Mouse (Mus musculus): ENCODE measurements at regions not wholly inside any gene's neighbourhood (a gene's known extent, or its start where the extent isn't known, plus 50 kb on each side); places are given as distances from the start of the nearest gene placed in this dataset.

DNA sequence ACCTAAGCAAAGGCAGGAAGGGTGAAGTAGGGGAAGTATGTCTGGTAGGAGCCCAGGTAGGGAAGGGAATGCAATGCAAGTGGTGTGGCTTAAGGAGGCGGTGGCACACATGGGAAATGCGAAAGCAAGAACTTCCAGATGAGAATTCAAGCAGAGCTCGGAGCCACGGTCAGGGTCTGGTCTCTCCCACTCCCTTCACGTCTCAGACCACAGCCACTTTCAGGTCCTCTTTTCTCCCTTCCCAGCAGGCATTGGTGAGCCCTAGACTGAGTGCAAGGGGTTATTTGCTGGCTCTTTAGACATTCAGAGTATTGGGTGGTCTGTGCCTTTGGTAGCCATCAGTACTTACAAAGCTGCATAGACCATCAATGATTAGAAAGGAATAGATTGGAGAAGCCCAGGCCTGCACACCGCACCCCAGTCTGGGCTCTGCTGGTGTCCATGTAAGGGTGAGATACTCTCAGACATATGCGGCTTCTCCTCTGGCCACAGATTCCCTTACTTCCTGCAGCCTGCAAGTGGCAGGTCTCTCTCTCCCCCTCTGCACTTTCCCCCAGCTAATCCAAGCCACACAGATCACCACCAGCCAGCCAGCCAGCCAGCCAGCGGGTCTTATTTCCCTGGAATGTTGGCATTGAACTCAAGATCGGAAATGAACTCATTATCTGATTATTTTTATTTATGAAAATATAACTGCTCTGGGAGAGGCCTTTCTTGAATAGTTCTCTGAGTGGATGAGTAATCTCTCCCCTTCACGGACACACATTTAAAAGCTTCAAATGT lies 113.6 kb downstream of the Zfp36l2 start:
- DNase-seq (ENCODE audit: low spot score in 2 of 2): no peak

DNA sequence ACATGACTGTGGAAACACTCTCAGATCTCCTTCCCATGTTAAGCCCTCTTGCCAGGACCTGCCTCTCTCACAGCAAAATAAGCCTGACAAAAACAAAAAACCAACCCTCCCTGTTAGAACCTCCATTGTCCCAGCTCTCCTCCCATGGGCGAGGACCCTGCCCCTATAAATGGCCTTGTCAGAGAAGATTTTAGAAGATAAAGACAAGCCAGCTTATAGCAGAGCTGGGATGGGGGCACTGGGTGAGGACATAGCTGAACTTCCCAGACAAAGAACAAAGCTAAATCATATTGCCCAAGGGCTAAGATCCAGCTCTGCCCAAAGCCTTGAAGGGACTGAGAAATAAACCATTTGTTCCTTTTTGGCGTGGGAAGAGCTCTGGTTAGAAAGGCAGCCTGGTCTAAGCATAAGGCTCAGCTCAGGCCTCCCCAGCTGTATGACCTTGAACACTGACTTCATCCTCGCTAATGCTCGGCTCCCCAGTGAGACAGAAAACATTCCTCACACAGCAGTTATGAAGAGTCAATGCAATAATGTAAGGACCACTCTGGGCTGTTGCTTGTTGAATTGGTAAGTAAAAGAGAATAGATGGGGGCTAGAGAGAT lies 115.2 kb downstream of the Zfp36l2 start:
- DNase-seq (ENCODE audit: low spot score in 2 of 2): no peak

DNA sequence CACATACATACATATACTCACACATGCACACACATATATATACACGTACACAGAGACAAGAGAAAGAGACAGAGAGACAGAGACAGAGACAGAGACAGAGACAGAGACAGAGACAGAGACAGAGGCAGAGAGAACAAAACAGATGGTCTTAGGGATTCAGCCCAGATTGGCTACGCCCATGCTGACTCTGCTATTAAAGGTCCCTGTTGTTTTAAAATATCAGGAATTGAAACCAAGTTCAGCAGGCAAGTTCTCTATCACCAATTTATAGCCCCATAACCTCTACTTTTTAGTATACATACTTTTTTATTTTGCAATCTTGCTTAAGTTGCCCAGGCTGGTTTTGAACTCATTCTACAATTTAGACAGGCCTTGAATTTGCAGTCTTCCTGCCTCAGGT lies 115.9 kb downstream of the Zfp36l2 start:
- no peak for DNase-seq (ENCODE audit: low spot score in 2 of 2)

DNA sequence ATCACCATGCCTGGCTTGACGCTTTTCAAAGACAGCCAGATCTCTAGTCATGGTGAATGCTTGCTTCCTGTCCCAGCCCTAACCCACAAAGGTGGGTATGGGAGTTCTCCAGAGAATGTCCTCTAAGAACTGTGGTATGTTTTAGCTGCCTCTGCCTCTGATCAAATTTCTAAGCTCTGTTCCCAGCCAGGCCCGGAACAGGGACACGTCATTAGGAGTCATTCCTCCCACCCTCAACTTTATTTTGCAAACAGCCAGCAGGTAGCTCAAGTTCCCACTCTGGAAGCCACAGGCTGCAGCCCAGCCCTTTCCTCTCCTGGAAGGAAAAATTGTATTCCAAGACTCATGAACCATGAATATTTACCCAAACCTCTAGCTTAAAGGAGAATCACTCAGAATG lies 117.2 kb downstream of the Zfp36l2 start:
- DNase-seq (ENCODE audit: low spot score in 2 of 2): no peak

DNA sequence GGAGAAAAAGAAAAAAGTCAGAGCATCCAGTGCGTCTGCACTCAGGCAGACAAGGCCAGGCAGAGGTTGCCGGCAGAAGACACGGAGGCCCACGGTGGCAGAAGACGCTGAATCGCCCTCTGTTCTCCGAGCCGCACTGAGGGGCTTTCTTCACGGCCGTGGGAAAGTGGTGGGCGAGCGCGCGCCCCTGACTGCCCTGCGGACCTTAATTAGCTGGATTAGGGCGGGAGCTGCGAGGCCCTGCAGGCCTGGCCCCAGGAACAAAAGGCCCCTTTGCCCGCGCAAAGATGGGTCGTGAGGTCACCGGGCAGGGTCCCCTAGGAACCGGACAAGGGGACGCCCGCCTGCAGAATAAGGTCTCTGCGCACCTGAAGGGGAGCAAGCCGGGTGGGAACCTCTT lies 120.6 kb downstream of the Zfp36l2 start:
- no peak for DNase-seq (ENCODE audit: low spot score in 2 of 2)

DNA sequence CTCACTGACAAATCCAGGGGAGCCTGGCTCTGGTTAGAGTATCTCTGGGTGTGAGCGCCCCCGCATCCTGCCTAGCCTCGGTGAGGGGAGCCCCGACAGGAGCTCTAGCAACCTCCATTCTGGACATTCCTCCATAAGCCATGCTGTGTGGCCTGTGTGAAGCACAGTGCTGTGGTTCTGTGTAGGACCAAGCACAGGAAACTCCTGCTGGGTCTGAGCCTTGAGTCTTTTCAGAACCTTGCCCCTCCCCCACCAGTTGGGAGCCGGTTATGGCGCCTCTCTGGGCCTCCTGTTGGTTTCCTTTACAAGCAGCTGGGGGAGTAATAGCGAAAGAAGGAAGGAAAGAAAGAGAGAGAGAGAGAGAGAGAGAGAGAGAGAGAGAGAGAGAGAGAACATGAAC lies 124.0 kb downstream of the Zfp36l2 start:
- DNase-seq (ENCODE audit: low spot score in 2 of 2): no peak

DNA sequence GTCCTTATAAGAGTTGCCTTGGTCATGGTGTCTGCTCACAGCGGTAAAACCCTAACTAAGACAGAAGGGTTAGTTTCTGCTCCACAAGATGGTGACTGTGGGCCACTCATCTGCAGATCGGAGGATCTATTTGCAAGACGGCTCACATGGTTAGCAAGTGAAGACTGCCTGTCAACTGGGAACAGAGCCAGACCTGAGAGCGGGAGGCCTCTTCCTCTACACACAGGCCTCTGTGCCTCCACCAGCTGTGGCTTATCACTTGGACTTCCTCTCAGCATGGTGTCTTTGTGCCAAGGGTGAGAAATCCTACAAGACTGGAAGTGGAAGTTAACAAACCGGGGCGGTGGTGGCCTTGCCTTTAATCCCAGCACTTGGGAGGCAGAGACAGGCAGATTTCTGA lies 126.1 kb downstream of the Zfp36l2 start:
- no peak for DNase-seq (ENCODE audit: low spot score in 2 of 2)

DNA sequence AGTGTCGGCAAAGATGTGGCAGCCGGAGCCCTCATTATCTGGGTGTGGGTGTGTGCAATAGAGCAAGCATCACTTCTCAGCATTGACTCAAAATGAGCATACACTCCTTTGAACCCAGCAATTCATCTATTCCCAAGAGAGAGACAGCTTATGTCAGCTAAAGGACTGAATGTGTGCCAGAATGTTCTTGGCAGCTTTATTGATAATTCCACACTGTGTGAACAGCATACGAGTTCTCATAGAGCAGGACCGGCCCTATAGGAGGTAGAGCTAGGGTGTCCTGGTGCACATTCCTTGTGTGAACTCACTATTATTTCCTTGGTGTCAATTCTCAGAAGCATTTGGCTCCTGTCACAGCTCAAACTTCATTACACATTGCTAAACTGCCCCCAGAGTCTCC lies 131.3 kb downstream of the Zfp36l2 start:
- no peak for DNase-seq (ENCODE audit: low spot score in 2 of 2)

DNA sequence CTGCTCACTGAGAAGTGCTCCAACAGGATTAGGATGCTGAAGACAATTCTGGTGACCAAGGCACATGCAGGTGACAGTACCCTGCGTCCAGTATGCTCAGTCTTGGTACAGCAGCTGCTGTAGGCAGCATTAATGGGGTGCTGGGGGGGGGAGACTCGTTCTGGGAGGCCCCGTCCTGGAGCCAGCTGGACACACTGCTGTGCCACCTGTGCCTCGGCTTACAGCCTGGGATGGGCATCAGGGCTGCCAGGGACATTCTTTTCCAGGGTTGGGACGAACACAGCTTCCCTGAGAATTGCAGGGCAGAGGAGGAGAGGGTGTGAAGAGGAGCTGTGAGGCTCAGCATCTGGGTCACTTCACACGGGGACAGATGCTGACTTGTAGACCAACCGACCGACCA lies 135.3 kb downstream of the Zfp36l2 start:
- no peak for DNase-seq (ENCODE audit: low spot score in 2 of 2)

DNA sequence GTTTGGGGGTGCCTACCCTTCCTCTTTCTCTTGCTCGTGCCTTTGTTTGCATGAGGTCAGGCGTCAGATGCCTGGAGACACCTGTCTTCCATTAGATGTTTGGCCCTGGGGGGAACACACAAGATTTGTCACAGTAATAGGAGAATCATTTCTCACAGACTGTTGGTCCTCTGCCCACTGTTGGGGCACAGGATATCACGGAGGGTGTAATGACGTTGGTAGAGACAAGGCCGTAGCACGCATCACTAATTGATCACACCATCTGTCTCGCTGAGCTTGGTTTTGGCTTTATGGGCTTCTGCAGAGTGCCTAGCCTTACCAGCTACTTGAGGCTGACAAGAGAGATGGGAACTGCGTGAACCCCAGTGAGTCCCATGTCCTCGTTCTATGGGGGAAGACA lies 136.5 kb downstream of the Zfp36l2 start:
- DNase-seq (ENCODE audit: low spot score in 2 of 2): no peak

DNA sequence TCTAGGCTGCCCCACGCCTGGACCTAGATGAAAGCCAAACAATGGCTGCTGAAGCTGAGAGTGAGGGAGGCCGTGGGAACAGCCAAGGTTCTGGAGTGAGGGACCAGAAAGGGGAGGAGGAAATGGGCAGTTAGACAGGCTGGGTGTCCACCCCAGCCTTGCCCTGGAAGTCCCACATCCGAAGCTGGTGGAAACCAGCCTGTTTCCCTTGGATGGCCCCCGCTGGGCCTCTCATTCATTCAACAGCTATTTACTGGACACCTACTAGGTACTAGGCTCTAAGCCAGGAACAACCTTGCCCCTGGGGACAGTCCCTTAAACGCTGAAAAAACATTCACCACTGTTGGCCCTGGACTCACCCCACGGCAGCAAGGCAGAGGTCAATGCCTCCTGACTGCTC lies 139.2 kb downstream of the Zfp36l2 start:
- DNase-seq (ENCODE audit: low spot score in 2 of 2): no peak

DNA sequence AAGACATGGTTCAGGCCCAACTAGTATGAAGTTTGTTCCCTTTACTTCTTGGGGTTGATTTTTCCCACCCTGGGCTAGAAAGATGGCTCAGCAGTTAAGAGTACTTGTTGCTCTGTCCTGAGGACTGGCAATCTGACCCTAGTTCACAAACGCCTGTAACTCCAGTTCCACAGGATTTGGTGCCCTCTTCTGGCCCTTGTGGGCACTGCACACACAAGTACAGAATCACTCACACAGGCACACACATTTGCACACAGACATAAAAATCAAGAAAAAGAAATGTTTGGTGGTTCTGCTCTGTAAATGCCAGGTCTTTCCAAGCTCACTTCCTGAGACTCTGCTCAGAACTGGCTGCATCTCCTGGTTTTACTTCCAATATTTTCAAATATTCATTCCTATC lies 140.2 kb downstream of the Zfp36l2 start:
- DNase-seq (ENCODE audit: low spot score in 2 of 2): no peak

DNA sequence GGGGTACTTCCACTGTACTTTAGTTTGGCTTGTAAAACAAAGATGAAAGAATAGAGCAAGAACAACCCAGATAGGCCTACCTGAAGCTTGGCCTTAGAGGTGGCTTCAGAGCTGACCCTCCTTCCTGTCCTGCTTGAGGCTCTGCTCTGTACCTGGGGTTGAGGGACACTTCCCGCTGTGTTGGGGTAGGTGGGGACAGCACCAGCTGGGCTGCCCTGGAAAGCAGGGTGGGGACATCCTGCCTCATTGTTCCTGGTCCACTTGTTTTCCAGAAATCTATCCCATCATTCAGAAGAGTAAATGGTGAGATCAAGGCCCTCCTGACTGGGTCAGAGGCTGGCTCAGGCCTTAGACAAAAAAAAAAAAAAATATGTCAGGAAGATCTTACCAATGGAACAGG lies 141.9 kb downstream of the Zfp36l2 start:
- DNase-seq (ENCODE audit: low spot score in 2 of 2): no peak

DNA sequence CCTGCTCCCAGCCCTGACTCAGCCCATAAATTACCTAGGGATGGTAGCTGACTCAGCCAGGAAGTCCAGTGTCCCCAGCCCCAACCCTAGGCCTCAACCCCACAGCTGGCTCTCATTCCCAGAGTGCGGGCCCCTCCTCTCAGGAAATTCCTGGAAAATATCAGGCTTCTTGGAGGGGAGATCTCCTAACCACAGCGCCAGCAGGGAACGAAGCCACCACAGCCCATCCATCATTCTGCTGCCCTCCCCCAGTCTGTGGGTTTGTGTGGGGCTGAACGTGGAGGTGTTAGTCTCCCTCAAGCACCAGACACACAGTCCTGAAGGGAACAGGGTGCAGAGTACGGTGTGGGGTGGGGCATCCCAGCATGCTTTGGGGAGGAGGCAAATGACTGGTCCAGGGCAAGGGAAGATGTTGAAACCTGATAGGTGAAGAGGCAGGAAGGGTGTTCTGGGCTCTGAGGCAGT lies 143.2 kb downstream of the Zfp36l2 start:
- no peak for DNase-seq (ENCODE audit: low spot score in 2 of 2)

DNA sequence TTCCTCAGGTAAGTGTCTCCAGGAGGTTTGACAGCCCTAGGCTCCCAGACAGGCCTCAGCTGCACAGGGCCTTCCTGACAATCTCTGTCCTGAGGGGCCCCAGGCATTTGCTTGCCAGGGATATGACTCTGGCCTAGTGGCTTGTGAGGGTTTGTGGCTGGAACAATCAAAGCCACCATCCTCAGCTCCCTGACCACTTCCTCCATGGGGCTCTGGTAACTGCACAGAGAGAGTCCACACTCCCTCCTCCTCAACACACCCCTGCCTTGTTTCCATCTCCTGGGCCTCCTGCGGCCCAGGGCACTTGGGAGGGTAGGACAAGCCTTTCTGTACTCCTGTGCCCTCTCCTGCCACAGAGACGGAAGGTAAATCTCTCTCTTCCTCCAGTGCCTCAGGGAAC lies 144.6 kb downstream of the Zfp36l2 start:
- no peak for DNase-seq (ENCODE audit: low spot score in 2 of 2)

DNA sequence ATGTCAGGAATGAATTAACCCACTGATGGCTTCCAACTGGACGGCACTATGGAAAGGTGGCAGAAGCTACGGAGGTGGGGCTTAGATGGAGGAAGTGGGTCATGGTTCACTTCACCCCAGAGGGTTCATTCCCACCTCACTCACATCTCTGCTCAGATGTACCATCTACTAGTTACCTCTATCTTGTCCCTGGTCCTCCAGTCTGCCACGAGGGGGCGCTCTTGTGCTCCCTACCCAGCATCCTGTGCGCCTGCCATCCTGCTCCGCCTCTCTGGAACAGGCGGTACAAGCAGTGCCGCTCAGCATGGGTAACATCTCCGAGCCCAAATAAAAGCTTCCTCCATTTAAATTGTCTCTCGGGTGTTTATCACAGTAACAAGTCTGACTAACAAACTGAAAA lies 148.3 kb downstream of the Zfp36l2 start:
- no peak for DNase-seq (ENCODE audit: low spot score in 2 of 2)

DNA sequence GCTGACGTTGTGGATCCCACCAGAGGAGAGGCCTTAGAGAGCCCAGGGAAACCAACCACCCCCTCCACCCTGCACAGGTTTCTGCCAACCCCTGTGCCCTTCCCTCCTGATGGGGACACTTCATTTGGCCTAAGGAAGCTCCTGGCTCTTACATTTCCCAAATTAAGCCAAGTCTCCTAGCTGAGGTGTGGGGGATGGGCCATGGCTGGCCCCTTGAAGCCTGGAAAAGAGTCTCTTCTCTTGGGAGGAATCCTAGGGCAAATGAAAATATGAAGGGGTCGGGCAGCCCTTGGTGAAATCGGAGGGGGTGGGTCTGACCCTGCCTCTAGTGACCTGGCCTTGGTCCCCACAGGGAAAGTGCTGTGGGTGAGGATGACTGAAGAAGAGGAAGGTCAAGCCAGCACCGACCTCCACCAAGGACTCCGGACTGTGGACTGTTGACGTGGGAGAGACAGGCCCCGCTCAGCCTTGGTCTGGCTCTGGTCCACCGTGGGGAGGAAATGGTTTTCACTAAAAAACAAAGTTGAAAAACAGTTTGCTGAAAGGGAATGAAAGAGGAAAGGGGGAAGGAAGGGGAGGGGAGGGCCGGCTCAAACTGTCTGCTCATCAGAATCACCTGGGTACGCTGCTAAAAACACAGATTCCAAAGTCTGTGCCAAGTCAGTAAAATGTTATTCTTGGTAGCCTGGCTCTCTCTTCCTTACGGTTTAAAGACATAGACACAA lies 150.0 kb downstream of the Zfp36l2 start:
- no peak for DNase-seq (ENCODE audit: low spot score in 2 of 2)

DNA sequence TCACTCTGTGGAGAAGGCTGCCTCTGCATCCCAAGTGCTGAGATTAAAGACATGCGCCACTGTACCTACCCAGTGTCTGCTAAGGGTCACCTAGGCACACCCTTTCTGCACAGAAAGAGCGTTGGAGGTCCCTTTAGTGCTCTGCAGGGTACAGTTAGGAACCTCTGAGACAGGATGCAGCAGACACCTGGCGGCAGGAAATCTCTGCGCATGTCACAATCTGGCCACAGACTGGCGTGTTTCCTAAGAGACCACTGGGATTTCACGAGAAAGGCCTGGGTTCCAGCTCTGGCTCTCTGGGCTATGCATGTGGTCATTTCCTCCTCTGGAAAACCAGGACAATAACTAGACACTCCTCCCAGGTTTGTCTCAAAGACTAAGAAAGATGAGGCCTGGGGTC lies 151.7 kb downstream of the Zfp36l2 start:
- DNase-seq (ENCODE audit: low spot score in 2 of 2): no peak

DNA sequence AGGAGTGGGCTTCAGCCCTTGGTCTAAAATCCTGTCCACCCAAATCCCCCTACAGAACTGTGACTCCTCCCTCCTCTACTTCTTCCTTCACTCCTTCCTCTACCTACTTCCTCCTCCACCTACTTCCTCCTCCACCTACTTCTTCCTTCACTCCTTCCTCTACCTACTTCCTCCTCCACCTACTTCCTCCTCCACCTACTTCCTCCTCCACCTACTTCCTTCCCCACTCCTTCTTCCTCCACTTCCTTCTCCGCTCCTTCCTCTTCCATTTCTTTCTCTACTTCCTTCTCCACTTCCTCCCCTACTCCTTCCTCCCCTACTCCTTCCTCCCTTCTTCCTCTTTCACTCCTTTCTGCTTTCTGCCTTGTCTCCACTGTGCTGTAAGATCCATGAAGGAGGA lies 152.9 kb downstream of the Zfp36l2 start:
- DNase-seq (ENCODE audit: low spot score in 2 of 2): no peak

DNA sequence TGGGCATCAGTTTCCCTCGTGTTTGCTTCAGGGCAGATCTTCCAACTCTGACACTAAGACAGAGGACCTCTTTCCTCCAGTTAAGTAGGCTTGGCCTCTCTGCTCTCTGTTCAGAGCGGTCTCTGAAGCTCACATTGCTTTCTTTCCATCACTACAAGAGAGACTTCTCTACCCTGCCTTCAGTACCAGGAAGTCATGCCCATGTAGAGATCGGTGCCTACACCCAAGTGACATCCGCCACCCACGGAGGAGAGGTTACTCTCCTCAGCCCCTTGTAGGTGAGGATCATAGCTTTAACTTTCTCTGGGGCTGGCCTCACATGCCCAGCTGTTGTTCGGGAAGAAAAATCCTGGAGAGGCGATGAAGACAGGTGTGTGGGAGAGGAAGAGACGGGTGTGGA lies 155.3 kb downstream of the Zfp36l2 start:
- DNase-seq (ENCODE audit: low spot score in 2 of 2): no peak

DNA sequence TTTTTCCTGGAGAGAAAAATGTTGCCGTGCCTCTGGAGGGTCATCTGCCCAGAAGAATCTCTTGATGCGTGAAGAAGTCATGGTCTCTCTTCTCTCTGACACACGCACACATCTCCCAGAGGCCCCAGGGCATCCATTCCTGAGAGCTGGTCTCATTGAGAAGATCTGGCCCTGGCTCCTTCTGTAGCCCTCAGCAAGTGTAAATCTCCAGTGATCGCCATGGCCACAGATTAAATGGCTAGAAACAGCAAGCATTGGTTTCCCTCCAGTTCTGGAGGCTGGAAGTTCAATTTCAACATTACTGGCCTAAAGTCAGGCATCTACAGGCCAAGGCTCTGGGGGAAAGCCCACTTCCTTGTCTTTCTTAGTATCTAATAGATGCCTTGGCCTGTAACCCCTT lies 155.9 kb downstream of the Zfp36l2 start:
- DNase-seq (ENCODE audit: low spot score in 2 of 2): no peak

DNA sequence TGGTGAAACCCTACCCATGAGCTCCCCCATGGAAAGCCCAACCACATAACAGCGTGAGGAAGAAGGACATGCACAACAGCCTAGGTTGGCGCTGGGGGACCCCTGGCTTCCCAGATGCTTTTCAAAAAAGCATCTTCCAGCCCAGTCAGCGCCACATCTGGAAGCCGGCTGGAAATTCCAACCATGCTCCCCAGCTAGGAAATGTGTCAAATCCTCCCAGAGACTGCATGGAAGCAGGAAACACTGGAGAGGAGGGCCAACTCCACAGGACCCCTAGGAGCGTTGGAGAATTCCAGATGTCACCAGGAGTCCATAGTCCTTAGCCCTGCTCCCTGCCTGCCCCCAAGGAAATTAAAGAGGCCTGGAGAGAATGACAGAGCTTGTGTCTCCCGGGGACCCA lies 156.4 kb downstream of the Zfp36l2 start:
- DNase-seq (ENCODE audit: low spot score in 2 of 2): no peak

DNA sequence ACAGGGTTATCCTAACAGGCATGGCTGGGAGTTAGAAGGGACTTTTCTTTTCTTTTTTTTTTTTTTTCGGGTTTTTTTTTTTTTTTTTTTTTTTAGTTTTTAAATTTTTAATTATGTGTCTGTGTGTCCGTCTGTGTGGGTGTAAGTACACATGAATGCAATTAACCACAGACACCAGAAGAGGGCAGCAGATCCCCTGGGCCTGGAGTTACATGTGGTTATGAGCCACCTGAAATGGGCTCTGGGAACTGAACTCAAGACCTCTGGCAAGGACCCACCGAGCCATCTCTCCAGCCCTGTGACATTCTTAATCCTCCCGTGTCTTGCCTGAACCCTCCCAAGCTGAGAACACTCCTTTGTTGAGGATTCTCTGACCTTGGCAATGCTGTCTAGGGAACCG lies 157.0 kb downstream of the Zfp36l2 start:
- DNase-seq (ENCODE audit: low spot score in 2 of 2): no peak

Data from gastrocnemius, adult 8-10 months (tissue).